Mouse (Mus musculus) intestine, embryonic 15.5 days (tissue): ENCODE results near the gene Igsf23. TPM values are rescaled to one million over a fixed set of nuclear protein-coding genes. Genes with fewer than 3 reads are reported as not detected.
"Not testable (repeated sequence)": the region's sequence is repeated elsewhere in the genome, so short reads cannot be mapped to it uniquely, and the experiment has no call there.

Experiments used
- ATAC-seq: fragments of 200-750 bp; cut with Nextera tagmentation; 2 replicates; pipeline ENCODE4 v1.8.0; 2017; ENCODE audit warnings: moderate TSS enrichment, moderate library complexity
- H3K27ac ChIP-seq: fragments of 300-500 bp; sonication (generic); 2 replicates; pipeline ENCODE4 v1.5.1; 2015; ENCODE audit warnings: mild to moderate bottlenecking, inconsistent platforms
- H3K27me3 ChIP-seq: fragments of 300-500 bp; sonication (generic); replicated peaks from 2 replicates; pipeline ENCODE4 v1.6.1; 2015; ENCODE audit warnings: inconsistent platforms
- H3K36me3 ChIP-seq: fragments of 300-500 bp; sonication (generic); 2 replicates; pipeline ENCODE4 v1.6.1; 2015; ENCODE audit warnings: inconsistent platforms
- H3K4me1 ChIP-seq: fragments of 300-500 bp; sonication (generic); replicated peaks from 2 replicates; pipeline ENCODE4 v1.6.1; 2015; ENCODE audit warnings: inconsistent platforms
- H3K4me2 ChIP-seq: fragments of 300-500 bp; sonication (generic); replicated peaks from 2 replicates; pipeline ENCODE4 v1.6.1; 2015; ENCODE audit warnings: mild to moderate bottlenecking, inconsistent platforms
- H3K4me3 ChIP-seq: fragments of 300-500 bp; sonication (generic); replicated peaks from 2 replicates; pipeline ENCODE4 v1.5.1; 2015; ENCODE audit warnings: inconsistent platforms
- H3K9ac ChIP-seq: fragments of 300-500 bp; sonication (generic); 2 replicates; pipeline ENCODE4 v1.6.1; 2015; ENCODE audit warnings: inconsistent platforms
- H3K9me3 ChIP-seq: fragments of 300-500 bp; sonication (generic); 2 replicates; pipeline ENCODE4 v1.6.1; 2016; ENCODE audit warnings: inconsistent platforms
- WGBS: fragments of 180-500 bp; shearing (Covaris S2); methylation state at CpG from one replicate; pipeline ENCODE4 v1.1.7; 2015; 5-methylcytosine and 5-hydroxymethylcytosine counted together
- polyA plus RNA-seq: library from polyadenylated mRNA; unstranded; fragments of >200 nt; fragmentation: Nextera tagmentation; extraction: Ambion mirVana; gene quantifications from 2 replicates; pipeline ENCODE4 v1.2.1, GENCODE M21; 2015

Gene Igsf23
- polyA plus RNA-seq, result 7.5 and 8.0 TPM in 2 replicates

GRCm38 (mm10) chr7:19950589-19950988 lies at the start of gene Igsf23:
TSS of gene Igsf23 (minus strand) at chr7:19950756.
- no peak within 1 kb of the TSS for H3K4me3 ChIP-seq
- peak within 1 kb of the TSS; percentile 30; the same call in 1 of the 2 replicates for H3K4me2 ChIP-seq
- no peak within 1 kb of the TSS for H3K27ac ChIP-seq
- 35% methylated on average over 9 of the region's 9 CpGs for WGBS
- no peak within 1 kb of the TSS for H3K9ac ChIP-seq
- ATAC-seq, result peak; percentile 69
- peaks cover 15% of the 10 kb centered on the region; the same call in 1 of the 2 replicates for H3K4me1 ChIP-seq
- H3K9me3 ChIP-seq, result no peaks in the 10 kb centered on the region
- no peaks in the 10 kb centered on the region for H3K36me3 ChIP-seq
- no peaks in the 10 kb centered on the region for H3K27me3 ChIP-seq

- not testable (repeated sequence) for H3K27ac ChIP-seq, H3K9ac ChIP-seq, H3K4me3 ChIP-seq, H3K4me2 ChIP-seq, H3K27me3 ChIP-seq, ATAC-seq, H3K4me1 ChIP-seq, H3K9me3 ChIP-seq, H3K36me3 ChIP-seq
- 64% methylated on average over 3 of the region's 3 CpGs for whole genome bisulfite sequencing
Measured at GRCm38 (mm10) chr7:19996721-19997120, 46.2 kb upstream of the Igsf23 start.

- ATAC-seq, H3K4me2 ChIP-seq, H3K27ac ChIP-seq, H3K9ac ChIP-seq, H3K36me3 ChIP-seq, H3K27me3 ChIP-seq, H3K4me3 ChIP-seq, H3K9me3 ChIP-seq, H3K4me1 ChIP-seq: not testable (repeated sequence)
- WGBS, result 55% methylated on average over 8 of the region's 8 CpGs
Measured at GRCm38 (mm10) chr7:19991165-19991564, 40.6 kb upstream of the Igsf23 start, which contains the start of gene Nlrp9b. TSS of gene Nlrp9b (plus strand) at chr7:19991465.

- no peak overlapping the region for H3K4me2 ChIP-seq
- H3K27ac ChIP-seq, result no peak overlapping the region
- H3K36me3 ChIP-seq, result no peaks in the 10 kb centered on the region
- no peaks in the 10 kb centered on the region for H3K27me3 ChIP-seq
- H3K9me3 ChIP-seq, result no peaks in the 10 kb centered on the region
- 91% methylated on average over 4 of the region's 4 CpGs for WGBS
- H3K9ac ChIP-seq, result no peak overlapping the region
- ATAC-seq, result no peak; the same call in 1 of the 2 replicates
- H3K4me3 ChIP-seq, result no peak overlapping the region
- H3K4me1 ChIP-seq, result no peaks in the 10 kb centered on the region
Measured at GRCm38 (mm10) chr7:19971516-19971915, 21.0 kb upstream of the Igsf23 start.

GRCm38 (mm10) chr7:19970196-19970595 lies 19.6 kb upstream of the Igsf23 start:
- Histone ChIP-seq H3K9me3 (no peaks in the 10 kb centered on the region), H3K4me2 (no peak overlapping the region), H3K27me3 (no peaks in the 10 kb centered on the region), H3K27ac (no peak overlapping the region), H3K9ac (no peak overlapping the region), H3K36me3 (no peaks in the 10 kb centered on the region), H3K4me1 (no peaks in the 10 kb centered on the region), H3K4me3 (no peak overlapping the region)
- WGBS, result 89% methylated on average over 8 of the region's 8 CpGs
- no peak for ATAC-seq

GRCm38 (mm10) chr7:19969541-19970090 lies 19.1 kb upstream of the Igsf23 start:
- H3K4me3 ChIP-seq, result no peak overlapping the region
- no peaks in the 10 kb centered on the region for H3K36me3 ChIP-seq
- no peaks in the 10 kb centered on the region for H3K27me3 ChIP-seq
- no peak for ATAC-seq
- H3K4me2 ChIP-seq, result no peak overlapping the region
- H3K4me1 ChIP-seq, result no peaks in the 10 kb centered on the region
- 88% methylated on average over 4 of the region's 4 CpGs for WGBS
- no peaks in the 10 kb centered on the region for H3K9me3 ChIP-seq
- no peak overlapping the region for H3K27ac ChIP-seq
- H3K9ac ChIP-seq, result no peak overlapping the region

- H3K36me3 ChIP-seq, result no peaks in the 10 kb centered on the region
- WGBS, result 79% methylated on average over 3 of the region's 3 CpGs
- H3K27ac ChIP-seq, result no peak overlapping the region
- H3K4me3 ChIP-seq, result no peak overlapping the region
- no peak overlapping the region for H3K4me2 ChIP-seq
- no peaks in the 10 kb centered on the region for H3K4me1 ChIP-seq
- H3K27me3 ChIP-seq, result no peaks in the 10 kb centered on the region
- no peak overlapping the region for H3K9ac ChIP-seq
- H3K9me3 ChIP-seq, result no peaks in the 10 kb centered on the region
- no peak for ATAC-seq
Measured at GRCm38 (mm10) chr7:19969106-19969505, 18.6 kb upstream of the Igsf23 start.

- H3K27ac ChIP-seq, result no peak within 1 kb of the TSS
- WGBS, result 70% methylated on average over 7 of the region's 7 CpGs
- H3K9me3 ChIP-seq, result no peaks in the 10 kb centered on the region
- no peaks in the 10 kb centered on the region for H3K36me3 ChIP-seq
- peak; percentile 82 for ATAC-seq
- H3K4me1 ChIP-seq, result no peaks in the 10 kb centered on the region
- no peak within 1 kb of the TSS for H3K9ac ChIP-seq
- H3K4me3 ChIP-seq, result no peak within 1 kb of the TSS
- no peak within 1 kb of the TSS for H3K4me2 ChIP-seq
- H3K27me3 ChIP-seq, result no peaks in the 10 kb centered on the region
Measured at GRCm38 (mm10) chr7:19964985-19965579, 14.5 kb upstream of the Igsf23 start, which contains the start of gene Ceacam20. TSS of gene Ceacam20 (plus strand) at chr7:19965412.

GRCm38 (mm10) chr7:19962423-19962822 lies 11.9 kb upstream of the Igsf23 start:
- Histone ChIP-seq H3K9ac (no peak overlapping the region), H3K36me3 (no peaks in the 10 kb centered on the region), H3K4me1 (no peaks in the 10 kb centered on the region), H3K27ac (no peak overlapping the region), H3K27me3 (no peaks in the 10 kb centered on the region), H3K4me3 (no peak overlapping the region), H3K9me3 (no peaks in the 10 kb centered on the region), H3K4me2 (no peak overlapping the region)
- ATAC-seq, result peak; percentile 58
- 75% methylated on average over 1 of the region's 1 CpGs for WGBS

GRCm38 (mm10) chr7:19956341-19956781 lies 5.8 kb upstream of the Igsf23 start:
- Histone ChIP-seq H3K36me3 (no peaks in the 10 kb centered on the region), H3K27ac (no peak overlapping the region), H3K4me1 (peaks cover 11% of the 10 kb centered on the region; the same call in 1 of the 2 replicates), H3K9ac (no peak overlapping the region), H3K27me3 (no peaks in the 10 kb centered on the region), H3K4me2 (no peak overlapping the region), H3K9me3 (no peaks in the 10 kb centered on the region), H3K4me3 (no peak overlapping the region)
- no peak for ATAC-seq
- 2% methylated on average over 7 of the region's 7 CpGs for WGBS

- ATAC-seq, result no peak
- Histone ChIP-seq H3K4me1 (peaks cover 11% of the 10 kb centered on the region; the same call in 1 of the 2 replicates), H3K4me2 (no peak overlapping the region), H3K27me3 (no peaks in the 10 kb centered on the region), H3K36me3 (no peaks in the 10 kb centered on the region), H3K9ac (no peak overlapping the region), H3K27ac (no peak overlapping the region), H3K9me3 (no peaks in the 10 kb centered on the region), H3K4me3 (no peak overlapping the region)
- 61% methylated on average over 4 of the region's 4 CpGs for WGBS
Measured at GRCm38 (mm10) chr7:19955861-19956260, 5.3 kb upstream of the Igsf23 start.

GRCm38 (mm10) chr7:19953054-19953453 lies 2.5 kb upstream of the Igsf23 start:
- Histone ChIP-seq H3K36me3 (no peaks in the 10 kb centered on the region), H3K4me1 (peaks cover 15% of the 10 kb centered on the region; the same call in 1 of the 2 replicates), H3K4me2 (no peak overlapping the region), H3K27me3 (no peaks in the 10 kb centered on the region), H3K9ac (no peak overlapping the region), H3K9me3 (no peaks in the 10 kb centered on the region), H3K4me3 (no peak overlapping the region), H3K27ac (no peak overlapping the region)
- 36% methylated on average over 9 of the region's 9 CpGs for WGBS
- peak; percentile 18; the same call in 1 of the 2 replicates for ATAC-seq
